Mouse (Mus musculus) midbrain, postnatal 0 days (tissue): Measurements from ENCODE around the gene Slc30a3. TPM values are rescaled to one million over a fixed set of nuclear protein-coding genes. Genes with fewer than 3 reads are reported as not detected.
A peak's percentile ranks its signal among the peaks of the same experiment; 100 is the strongest.

ENCODE experiments used
- ATAC-seq: fragments of 200-750 bp; cut with Nextera tagmentation; 2 replicates; pipeline ENCODE4 v1.8.0; 2017; ENCODE audit warnings: moderate number of reproducible peaks, mild to moderate bottlenecking, moderate TSS enrichment, moderate library complexity; ENCODE audit not compliant: low FRiP score
- DNase-seq: peaks from one replicate; pipeline ENCODE4 v3.0.0-alpha.2; 2015; ENCODE audit warnings: low spot score
- H3K27ac ChIP-seq: fragments of 300-500 bp; sonication (generic); 2 replicates; pipeline ENCODE4 v1.5.1; 2014; ENCODE audit warnings: low read depth, mild to moderate bottlenecking, low read length, mixed read lengths
- H3K27me3 ChIP-seq: fragments of 300-500 bp; sonication (generic); 2 replicates; pipeline ENCODE4 v1.6.1; 2014; ENCODE audit warnings: low read length, control low read depth, mixed read lengths; ENCODE audit not compliant: insufficient read depth
- H3K36me3 ChIP-seq: fragments of 300-500 bp; sonication (generic); 2 replicates; pipeline ENCODE4 v1.6.1; 2014; ENCODE audit warnings: low read length, control low read depth, mixed read lengths; ENCODE audit not compliant: insufficient read depth
- H3K4me1 ChIP-seq: fragments of 300-500 bp; sonication (generic); 2 replicates; pipeline ENCODE4 v1.6.1; 2014; ENCODE audit warnings: mild to moderate bottlenecking, control low read depth, antibody characterized with exemption, low read length, mixed read lengths; ENCODE audit not compliant: insufficient read depth
- H3K4me2 ChIP-seq: fragments of 300-500 bp; sonication (generic); 2 replicates; pipeline ENCODE4 v1.6.1; 2014; ENCODE audit warnings: low read depth, mild to moderate bottlenecking, low read length, mixed read lengths; ENCODE audit not compliant: poor library complexity, severe bottlenecking
- H3K4me3 ChIP-seq: fragments of 300-500 bp; sonication (generic); 2 replicates; pipeline ENCODE4 v1.5.1; 2014; ENCODE audit warnings: low read depth, mild to moderate bottlenecking, low read length, moderate library complexity
- H3K9ac ChIP-seq: fragments of 300-500 bp; sonication (generic); replicated peaks from 2 replicates; pipeline ENCODE4 v1.6.1; 2014; ENCODE audit warnings: mild to moderate bottlenecking, low read length, moderate library complexity, mixed read lengths; ENCODE audit not compliant: poor library complexity, severe bottlenecking
- H3K9me3 ChIP-seq: fragments of 300-500 bp; sonication (generic); 2 replicates; pipeline ENCODE4 v1.6.1; 2016; ENCODE audit warnings: low read length, control low read depth
- CTCF ChIP-seq: IDR thresholded peaks from 2 replicates; pipeline ENCODE4 v1.5.1; 2016; ENCODE audit warnings: antibody characterized with exemption, mild to moderate bottlenecking
- WGBS: fragments of 180-500 bp; shearing (Covaris S2); extraction: QIAGEN DNeasy Blood & Tissue Kit; methylation state at CpG from one replicate; pipeline ENCODE4 v1.1.7; 2014; 5-methylcytosine and 5-hydroxymethylcytosine counted together
- polyA plus RNA-seq: library from polyadenylated mRNA; unstranded; fragments of >200 nt; fragmentation: Nextera tagmentation; extraction: Ambion mirVana; gene quantifications from 2 replicates; pipeline ENCODE4 v1.2.1, GENCODE M21; 2015
- total RNA-seq: library from RNA; depleted of rRNA; stranded (reverse); fragments of >200 nt; gene quantifications from 2 replicates; pipeline ENCODE4 v1.2.3, GENCODE M21; 2014

Slc30a3 gene
- total and polyA plus RNA-seq, 2 experiments from 2014 or later = 14.0 to 24.1 TPM

DNA sequence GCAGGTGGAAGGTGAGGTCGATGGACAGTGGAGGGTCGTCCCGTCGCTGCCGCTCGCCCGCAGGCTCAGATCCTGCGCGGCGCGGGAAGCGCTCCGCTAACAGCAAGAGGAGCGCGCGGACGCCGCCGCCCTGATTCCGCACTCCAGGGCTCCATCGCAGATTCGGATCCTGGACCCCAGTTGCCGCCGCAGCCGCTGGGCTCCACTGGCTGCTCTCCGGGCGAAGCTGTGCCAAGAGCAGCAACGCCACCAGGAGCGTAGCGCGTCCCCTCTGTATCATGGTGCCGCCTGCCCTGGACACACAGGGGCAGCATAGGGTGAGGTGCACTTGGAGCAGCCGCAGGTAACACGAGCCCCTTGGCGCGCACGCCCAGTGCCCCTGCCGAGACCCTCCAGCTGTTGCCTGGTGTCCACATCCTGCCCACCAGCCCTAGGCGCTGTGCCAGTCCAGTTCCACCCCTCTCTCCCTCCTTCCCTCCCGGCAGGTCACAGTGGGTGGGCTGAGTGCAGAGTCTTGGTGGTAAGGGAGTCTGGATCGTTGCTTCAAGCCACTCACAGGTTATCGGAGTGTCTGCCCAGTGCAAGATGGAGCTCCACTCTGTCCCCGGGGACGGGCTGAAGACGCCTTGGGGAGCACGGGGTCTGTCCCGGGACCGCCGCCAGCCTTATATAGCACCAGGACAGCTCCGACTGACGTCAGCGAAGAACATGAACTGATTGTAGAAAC, 30.4 kb upstream of the Slc30a3 start, which contains the start of gene Ucn:
TSS of gene Ucn (minus strand) at position 589 of the 727 bp plus-strand sequence.
- H3K9ac ChIP-seq = no peak within 1 kb of the TSS
- ATAC-seq (0 out of 2 replicates have a peak, but pooled peaks have one; percentile 18), DNase-seq (no peak)
- 2% methylated on average over 52 of the region's 52 CpGs for WGBS
- no peaks in the 10 kb centered on the region for H3K9me3 ChIP-seq
- H3K4me3 ChIP-seq = peak within 1 kb of the TSS; percentile 36
- peaks cover 44% of the 10 kb centered on the region for H3K27me3 ChIP-seq
- no peak within 1 kb of the TSS for H3K27ac ChIP-seq
- H3K4me1 ChIP-seq = peaks cover 12% of the 10 kb centered on the region; the same call in 1 of the 2 replicates
- H3K36me3 ChIP-seq = 0 out of 2 replicates have a peak, but pooled peaks cover 2% of the 10 kb centered on the region
- TF ChIP-seq CTCF = 0 out of 2 replicates have a peak, but pooled peaks have one; percentile 12
- peak within 1 kb of the TSS; percentile 64 for H3K4me2 ChIP-seq

GRCm38 (mm10) chr5:31137658-31138057, 29.6 kb upstream of the Slc30a3 start:
- Histone ChIP-seq H3K36me3 (0 out of 2 replicates have a peak, but pooled peaks cover 2% of the 10 kb centered on the region), H3K27me3 (peaks cover 44% of the 10 kb centered on the region)
- under 1% methylated on average over 13 of the region's 13 CpGs for WGBS

DNA sequence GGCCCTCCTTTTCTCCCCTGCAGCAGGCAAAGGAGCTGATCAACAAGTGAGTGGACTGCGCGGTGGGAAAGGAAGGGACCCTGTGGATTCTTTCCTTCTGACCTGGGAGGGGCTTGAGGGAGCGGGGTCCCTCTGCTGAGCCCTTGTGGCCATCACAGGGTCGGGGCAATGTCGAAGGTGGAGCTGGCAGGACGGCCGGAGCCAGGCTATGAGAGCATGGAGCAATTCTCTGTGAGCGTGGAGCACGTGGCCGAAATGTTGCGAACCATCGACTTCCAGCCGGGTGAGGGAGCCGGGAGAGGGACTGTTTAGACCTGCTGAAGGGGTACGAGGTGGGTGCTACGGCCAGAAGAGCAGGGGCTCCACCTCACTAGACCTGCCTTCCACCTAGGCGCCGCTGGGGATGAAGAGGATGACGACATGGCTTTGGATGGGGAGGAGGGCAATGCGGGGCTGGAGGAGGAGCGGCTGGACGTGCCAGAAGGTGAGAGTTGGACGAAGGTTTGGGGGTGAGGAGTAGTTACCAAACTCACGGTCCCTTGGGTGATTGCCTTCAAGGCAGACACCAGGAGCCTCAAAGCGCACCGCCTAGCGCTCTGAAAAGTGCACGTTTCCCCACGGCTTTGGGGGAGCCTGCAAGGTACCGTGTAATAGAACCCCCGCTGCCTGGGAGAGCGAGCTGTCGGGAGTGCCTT, 28.8 kb upstream of the Slc30a3 start:
- Histone ChIP-seq H3K4me2 (peak overlapping the region; percentile 64), H3K36me3 (0 out of 2 replicates have a peak, but pooled peaks cover 2% of the 10 kb centered on the region), H3K4me1 (peaks cover 12% of the 10 kb centered on the region; the same call in 1 of the 2 replicates), H3K27me3 (peaks cover 44% of the 10 kb centered on the region), H3K27ac (no peak overlapping the region), H3K4me3 (peak overlapping the region; percentile 36), H3K9ac (no peak overlapping the region), H3K9me3 (no peaks in the 10 kb centered on the region)
- under 1% methylated on average over 33 of the region's 33 CpGs for WGBS
- 0 out of 2 replicates have a peak, but pooled peaks have one; percentile 17 for ATAC-seq
- no peak for TF ChIP-seq CTCF
- no peak for DNase-seq

More at GRCm38 (mm10) chr5:31137658-31138057, 29.6 kb upstream of the Slc30a3 start:
- Histone ChIP-seq H3K4me1 (peaks cover 12% of the 10 kb centered on the region; the same call in 1 of the 2 replicates), H3K4me3 (peak overlapping the region; percentile 36), H3K4me2 (peak overlapping the region; percentile 64), H3K27ac (no peak overlapping the region), H3K9ac (no peak overlapping the region), H3K9me3 (no peaks in the 10 kb centered on the region)
- no peak for TF ChIP-seq CTCF
- ATAC-seq = no peak
- no peak for DNase-seq

- ATAC-seq (no peak), DNase-seq (no peak)
- 42% methylated on average over 5 of the region's 5 CpGs for WGBS
- no peak overlapping the region for H3K27ac ChIP-seq
- H3K4me1 ChIP-seq = no peaks in the 10 kb centered on the region
- H3K9me3 ChIP-seq = no peaks in the 10 kb centered on the region
- no peak for TF ChIP-seq CTCF
- no peaks in the 10 kb centered on the region for H3K27me3 ChIP-seq
- no peaks in the 10 kb centered on the region for H3K36me3 ChIP-seq
- no peak overlapping the region for H3K9ac ChIP-seq
- no peak overlapping the region for H3K4me2 ChIP-seq
- no peak overlapping the region for H3K4me3 ChIP-seq
These were observed 18.0 kb upstream of the Slc30a3 start for GRCm38 (mm10) chr5:31126050-31126449.

GRCm38 (mm10) chr5:31123481-31123880, 15.4 kb upstream of the Slc30a3 start:
- 30% methylated on average over 2 of the region's 2 CpGs for WGBS
- no peak overlapping the region for H3K4me3 ChIP-seq
- no peak for DNase-seq
- TF ChIP-seq CTCF = no peak
- H3K36me3 ChIP-seq = no peaks in the 10 kb centered on the region
- no peak overlapping the region for H3K9ac ChIP-seq
- no peak for ATAC-seq
- H3K4me1 ChIP-seq = no peaks in the 10 kb centered on the region
- H3K27me3 ChIP-seq = no peaks in the 10 kb centered on the region
- H3K9me3 ChIP-seq = no peaks in the 10 kb centered on the region
- no peak overlapping the region for H3K4me2 ChIP-seq
- no peak overlapping the region for H3K27ac ChIP-seq
